Mouse (Mus musculus) urinary bladder, postnatal 4 days (tissue): ENCODE data around the gene Plekhg5.
"Not testable (repeated sequence)": the region's sequence is repeated elsewhere in the genome, so short reads cannot be mapped to it uniquely, and the experiment has no call there.

Source experiments
- DNase-seq, 2 experiments: peaks; one replicate each; pipeline ENCODE4 v3.0.0; 2021 to 2022; ENCODE audit warnings: low spot score in 2 of 2

The Plekhg5 gene

GRCm38 (mm10) chr4:152072121-152072601, at the start of gene Plekhg5:
Plekhg5 (plus strand) TSS chr4:152072498.
- DNase-seq = no peak

DNA sequence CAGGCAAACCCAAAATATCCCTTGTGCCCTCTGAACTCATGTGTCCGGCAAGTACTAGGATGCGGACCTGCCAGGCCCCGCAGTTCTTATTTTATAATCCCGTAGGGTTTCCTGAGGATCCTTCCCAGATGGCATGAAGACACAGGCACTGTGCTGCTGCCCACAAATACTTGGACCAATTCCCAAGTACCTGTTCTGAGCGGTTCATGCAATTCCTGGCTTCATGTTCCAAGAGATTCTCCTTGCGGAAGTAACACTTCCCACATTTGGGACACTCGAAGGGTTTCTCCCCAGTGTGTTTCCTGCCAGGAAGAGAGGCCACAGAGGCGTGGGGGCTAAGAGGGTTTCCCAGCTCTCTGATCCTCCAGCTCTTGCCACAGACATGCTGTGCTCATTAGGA, 49.8 kb upstream of the Plekhg5 start:
- no peak for DNase-seq

- DNase-seq = no peak
Measured at GRCm38 (mm10) chr4:152024525-152024924, 47.8 kb upstream of the Plekhg5 start.

GRCm38 (mm10) chr4:152026751-152027508, 45.4 kb upstream of the Plekhg5 start:
- DNase-seq = peak in 1 of 2 experiments; percentile 62

DNA sequence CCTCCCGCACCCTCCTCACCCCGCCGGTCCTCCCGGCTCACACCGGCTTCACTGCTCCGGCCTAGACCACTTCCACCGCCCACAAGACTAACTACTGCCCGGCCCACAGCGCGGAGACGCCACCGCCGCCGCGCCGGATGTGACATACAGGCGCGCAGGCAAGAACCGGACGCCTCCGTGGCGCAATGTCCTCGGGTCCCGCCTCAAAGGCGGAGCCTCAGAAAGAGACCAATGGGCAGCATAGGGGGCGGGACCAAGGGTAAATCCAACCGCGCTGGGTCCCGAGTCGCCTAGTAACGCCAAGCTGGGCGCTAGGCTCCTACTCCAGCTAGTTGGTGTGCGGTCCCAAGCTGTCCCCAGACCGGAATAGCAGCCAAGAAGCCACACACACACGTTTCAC, 44.8 kb upstream of the Plekhg5 start, which contains the start of gene Zbtb48:
Zbtb48 (minus strand) TSS at position 148 of the 400 bp plus-strand sequence.
- peak; percentile 92 to 94 for DNase-seq

DNA sequence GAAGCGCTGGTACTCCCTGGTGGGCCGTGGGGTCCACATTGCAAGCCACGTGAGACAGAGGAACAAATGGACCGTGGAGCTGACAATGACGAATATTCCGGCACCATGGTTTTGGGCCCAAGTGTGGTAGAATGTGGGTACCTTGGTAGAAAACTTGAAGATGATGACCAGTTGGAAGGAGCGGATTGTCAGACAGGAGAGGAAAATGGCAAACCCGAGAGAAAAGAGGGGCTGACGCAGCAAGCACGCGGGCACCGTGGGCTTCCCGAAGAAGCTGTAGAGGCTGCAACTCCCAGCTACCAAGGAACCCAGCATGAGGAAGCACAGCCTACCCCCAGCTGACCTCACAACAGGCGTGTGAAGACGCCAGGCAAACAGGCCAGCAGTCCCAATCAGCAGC, 43.8 kb upstream of the Plekhg5 start:
- no peak for DNase-seq

DNA sequence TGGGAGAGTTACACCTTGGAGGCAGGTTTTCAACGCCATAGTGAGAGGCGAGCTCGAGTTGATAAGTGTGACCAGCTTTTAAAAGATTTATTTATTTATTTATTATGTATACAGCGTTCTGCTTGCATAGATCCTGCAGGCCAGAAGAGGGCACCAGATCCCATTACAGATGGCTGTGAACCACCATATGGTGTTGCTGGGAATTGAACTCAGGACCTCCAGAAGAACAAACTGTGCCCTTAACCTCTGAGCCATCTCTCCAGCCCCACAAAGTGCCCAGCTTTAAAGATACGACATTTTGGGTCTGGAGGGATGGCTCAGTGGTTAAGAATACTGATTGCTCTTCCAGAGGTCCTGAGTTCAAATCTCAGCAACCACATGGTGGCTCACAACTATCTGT, 43.2 kb upstream of the Plekhg5 start:
- DNase-seq = no peak

GRCm38 (mm10) chr4:152029997-152030396, 42.3 kb upstream of the Plekhg5 start:
- no peak for DNase-seq

- no peak for DNase-seq
Measured at GRCm38 (mm10) chr4:152032922-152033321, 39.4 kb upstream of the Plekhg5 start.

DNA sequence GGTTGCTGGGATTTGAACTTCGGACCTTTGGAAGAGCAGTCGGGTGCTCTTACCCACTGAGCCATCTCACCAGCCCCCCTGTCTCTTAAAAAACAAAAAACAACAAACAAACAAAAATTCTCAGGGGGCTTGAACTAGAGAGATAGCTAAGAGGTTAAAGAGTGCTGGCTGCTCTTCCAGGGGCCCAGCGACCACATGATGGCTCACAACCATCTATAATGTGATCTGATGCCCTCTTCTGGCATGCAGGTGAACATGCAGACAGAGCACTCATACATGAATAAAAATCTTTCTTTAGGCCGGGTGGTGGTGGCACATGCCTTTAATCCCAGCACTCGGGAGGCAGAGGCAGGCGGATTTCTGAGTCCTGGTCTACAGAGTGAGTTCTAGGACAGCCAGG, 35.8 kb upstream of the Plekhg5 start:
- not testable (repeated sequence) for DNase-seq

DNA sequence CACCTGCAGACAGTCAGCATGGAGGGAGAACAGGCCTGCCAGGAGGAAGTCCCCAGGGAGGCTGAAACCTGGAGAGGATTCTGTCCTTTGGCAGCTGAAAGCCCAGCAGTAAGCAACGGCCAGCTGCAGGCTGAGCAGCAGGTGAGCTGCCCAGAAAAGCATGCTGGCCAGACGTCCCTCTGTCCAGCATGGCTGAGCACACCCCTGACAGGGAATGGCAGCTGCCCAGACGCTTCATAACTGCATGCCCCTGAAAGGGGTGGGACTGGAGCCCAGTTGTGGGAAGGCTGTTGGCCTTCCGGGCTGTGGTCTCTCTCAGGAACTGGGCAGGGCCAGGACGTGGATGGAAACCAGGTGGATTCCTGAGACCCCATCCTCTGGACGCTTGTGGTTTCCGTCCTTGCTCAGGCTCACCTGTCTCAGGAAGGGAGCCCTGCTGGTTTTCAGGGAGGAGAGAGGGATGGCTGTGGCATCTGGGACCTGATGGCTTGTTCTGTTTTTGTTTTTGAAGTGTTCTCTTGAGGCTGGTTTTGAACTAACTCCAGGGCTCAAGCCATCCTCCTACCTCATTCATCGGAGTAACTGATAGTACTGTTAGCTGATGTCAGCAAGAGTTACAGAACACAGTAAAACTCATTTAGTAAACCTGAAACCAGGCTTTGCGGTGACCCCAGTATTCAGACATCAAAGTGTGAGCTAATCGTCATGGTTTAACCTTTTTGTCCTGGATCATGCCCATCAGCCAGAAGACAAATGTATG, 33.9 kb upstream of the Plekhg5 start, which contains the start of gene Tas1r1:
Tas1r1 (minus strand) TSS at position 344 of the 760 bp plus-strand sequence.
- DNase-seq = no peak

DNA sequence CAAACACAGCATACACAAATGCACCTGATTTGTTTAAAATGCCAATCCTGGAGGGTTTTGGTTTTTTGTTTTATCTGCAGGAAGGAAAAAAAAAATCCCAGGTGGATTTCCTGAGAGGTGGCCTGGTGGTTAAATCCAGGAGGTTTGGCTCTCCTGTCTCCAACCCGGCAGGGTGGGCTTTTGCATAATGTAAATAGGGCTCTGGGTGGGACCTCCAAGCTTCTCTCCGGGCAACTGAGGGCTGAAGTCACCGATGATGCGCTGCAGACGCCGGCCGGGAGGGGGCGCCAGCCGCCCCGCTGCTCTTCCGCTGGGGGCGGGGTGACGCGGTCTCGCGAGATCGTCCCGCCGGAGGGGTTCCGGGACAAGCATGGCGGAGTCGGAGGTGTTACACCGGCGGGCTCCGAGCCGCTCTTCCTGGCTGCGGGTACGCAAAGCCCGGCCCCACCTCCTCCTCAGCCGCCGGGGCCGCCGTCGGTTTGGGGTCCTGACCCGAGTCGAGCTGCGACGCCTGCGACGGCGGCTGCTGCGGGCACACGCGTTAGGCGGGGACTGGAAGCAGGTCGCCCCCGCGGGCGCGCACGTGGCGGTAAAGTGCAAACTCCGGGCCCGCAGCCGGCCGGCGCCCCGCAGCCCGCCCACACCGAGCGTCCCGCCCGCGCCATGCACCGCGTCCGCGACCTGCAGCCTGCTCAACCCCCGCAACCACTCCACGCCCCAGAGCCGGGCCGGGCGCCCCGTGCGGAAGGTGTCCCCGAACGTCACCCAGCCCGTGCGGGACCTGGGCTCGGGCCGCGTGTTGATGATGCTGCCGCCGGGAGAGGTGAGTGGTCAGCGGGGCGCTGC, 33.1 kb upstream of the Plekhg5 start, which contains the start of gene Nol9:
Nol9 (plus strand) TSS at position 337 of the 846 bp plus-strand sequence.
- peak; percentile 89 to 94 for DNase-seq

- no peak for DNase-seq
Measured at GRCm38 (mm10) chr4:152039831-152040310, 32.4 kb upstream of the Plekhg5 start.

DNA sequence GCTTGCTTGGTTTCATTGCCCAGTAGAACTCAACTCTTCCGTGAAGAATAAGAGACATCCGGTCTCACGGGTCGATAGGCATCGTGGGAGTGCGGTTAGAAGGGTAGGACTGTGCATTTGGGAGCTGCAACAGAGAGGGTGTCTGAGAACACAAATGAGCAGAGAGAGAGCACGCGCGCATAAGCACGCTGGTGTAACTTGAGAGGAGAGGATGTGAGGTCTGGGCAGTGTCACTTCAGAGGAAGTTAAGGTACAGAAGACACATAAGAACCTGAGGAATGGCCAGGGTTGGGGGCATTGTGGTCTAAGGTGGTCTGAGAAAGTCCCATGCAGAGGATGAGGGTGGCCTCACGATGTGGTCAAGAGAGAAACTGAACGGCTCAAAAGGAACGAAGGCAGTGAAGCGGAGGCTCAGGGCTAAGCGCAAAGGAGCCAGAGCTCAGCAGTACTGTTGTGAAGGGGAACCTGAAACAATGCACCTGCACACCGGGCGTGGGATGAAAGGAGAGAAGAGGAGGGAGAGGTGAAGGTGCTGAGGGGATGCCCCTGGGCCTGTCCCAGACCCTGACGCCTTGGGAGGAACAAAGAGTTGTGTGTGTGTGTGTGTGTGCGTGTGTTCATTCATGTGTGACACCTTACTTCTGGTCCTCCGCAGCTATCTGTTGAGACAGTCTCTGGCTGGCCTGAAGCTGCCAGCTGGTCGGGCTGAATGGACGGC, 30.2 kb upstream of the Plekhg5 start:
- DNase-seq = no peak

DNA sequence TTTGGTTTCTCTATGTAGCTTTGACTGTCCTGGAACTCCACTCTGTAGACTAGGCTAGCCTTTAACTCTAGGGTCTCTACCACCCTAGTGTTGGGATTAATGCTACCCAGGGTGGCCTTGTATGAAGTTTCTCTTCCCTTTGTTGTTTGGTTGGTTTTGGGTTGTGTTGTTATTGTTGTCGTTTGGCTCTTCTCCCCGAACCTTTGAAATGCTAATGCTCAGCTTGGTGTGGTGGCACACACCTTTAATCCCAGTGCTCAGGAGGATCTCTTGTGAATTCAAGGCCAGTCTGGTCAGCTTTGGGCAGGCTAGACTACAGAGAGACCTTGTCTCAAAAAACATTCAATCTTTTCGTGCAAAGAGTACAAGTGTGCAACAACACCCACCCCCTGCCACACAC, 29.1 kb upstream of the Plekhg5 start:
- no peak for DNase-seq

- no peak for DNase-seq
Measured at GRCm38 (mm10) chr4:152044609-152045008, 27.7 kb upstream of the Plekhg5 start.

- DNase-seq = no peak
Measured at GRCm38 (mm10) chr4:152062390-152063110, 9.7 kb upstream of the Plekhg5 start.

- DNase-seq = no peak
Measured at GRCm38 (mm10) chr4:152067280-152067679, 5.0 kb upstream of the Plekhg5 start.

DNA sequence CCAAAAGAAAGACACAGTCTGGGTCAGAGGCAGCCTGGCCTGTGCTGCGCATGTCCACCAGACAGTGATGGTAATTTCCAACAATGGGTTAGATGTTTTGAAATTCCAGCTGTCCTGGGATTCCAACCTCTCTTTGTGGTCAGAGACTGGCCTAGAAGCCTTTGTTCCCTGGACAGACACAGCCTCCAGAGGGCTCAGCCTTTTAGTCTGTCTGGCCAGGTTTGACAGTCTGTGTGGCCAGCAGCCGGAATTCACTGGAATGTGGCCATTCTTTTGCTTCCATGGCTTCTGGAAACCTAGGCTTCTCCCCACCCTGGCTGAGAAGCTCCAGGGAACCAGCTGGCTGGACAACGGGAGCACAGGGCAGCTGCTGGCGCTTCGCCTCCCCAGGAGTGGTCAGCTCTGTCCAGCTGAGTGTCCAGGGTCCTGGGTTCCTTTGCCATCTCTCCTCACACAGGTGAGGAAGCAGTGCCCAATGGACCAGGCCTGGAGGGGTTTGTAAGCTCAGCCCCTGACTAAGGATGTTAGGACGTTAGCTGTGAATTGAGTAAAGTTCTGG, 4.1 kb upstream of the Plekhg5 start:
- no peak for DNase-seq

DNA sequence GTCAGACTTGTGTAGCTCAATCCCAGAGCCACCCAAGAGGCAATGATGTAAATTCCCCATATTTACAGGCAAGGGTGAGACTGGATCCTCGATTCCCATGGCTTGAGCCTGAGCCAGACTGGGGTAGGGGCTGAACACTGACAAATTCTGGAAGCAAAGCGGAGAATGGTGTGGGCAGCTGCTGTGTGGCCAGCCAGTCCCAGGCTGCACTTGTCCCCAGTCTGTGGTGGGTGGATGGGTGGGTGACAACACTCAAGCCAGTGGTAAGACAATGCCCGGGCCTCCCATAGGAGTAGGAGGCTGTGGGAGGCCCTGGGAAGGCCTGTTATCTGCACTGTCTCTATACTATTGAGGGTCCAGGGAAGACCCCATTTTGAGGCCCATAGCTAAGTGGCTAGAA, 3.1 kb upstream of the Plekhg5 start:
- DNase-seq = no peak
